ENCODE assay signal across 8 mouse cellular contexts in the genomic region with DNA sequence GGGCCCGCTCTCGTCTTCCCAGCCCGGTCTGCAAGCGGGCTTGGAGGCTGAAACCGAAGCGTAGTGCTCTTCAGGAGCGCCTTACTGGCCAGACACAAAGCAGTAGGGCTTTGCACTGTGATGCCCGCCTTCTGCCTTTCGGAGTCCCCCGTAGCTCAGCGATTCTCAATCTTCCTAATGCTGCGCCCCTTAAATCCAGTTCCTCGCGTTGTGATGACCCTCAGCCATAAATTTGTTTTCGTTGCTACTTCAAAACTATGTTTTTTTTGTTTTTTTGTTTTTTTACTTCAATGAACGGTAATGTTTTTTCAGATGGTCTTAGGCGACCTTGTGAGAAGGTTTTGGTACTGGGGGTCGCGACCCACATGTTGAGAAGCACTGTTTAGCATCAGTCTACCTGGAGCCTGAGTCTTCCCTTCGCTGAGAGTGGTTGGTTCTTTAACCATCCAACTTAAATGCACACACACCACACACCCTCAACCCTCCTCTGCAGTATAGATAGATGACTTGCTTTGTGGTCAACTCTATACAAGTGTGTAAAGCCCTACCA. TPM values are rescaled to one million over a fixed set of nuclear protein-coding genes. Genes with fewer than 3 reads are reported as not detected.
DNase-seq lines count a peak whose midpoint lies in the region; ATAC-seq and TF ChIP-seq lines count a peak whose summit lies in the region.

No protein-coding gene starts in this region.

- H3K79me2 ChIP-seq in C2C12 (ENCODE audit: control insufficient read depth, insufficient read depth) = peaks cover 56% of the 10 kb centered on the region

- no peaks in the 10 kb centered on the region for H3K27me3 ChIP-seq in C2C12 (ENCODE audit: control insufficient read depth, insufficient read depth, insufficient read length)
- H3K27me3 ChIP-seq in forebrain, embryonic 15.5 days = no peaks in the 10 kb centered on the region
- H3K27me3 ChIP-seq in liver, embryonic 16.5 days (ENCODE audit: control insufficient read depth, insufficient read depth, low read depth, low read length) = no peaks in the 10 kb centered on the region; the same call in 1 of the 2 replicates

- no peaks in the 10 kb centered on the region for H3K9me3 ChIP-seq in forebrain, embryonic 15.5 days
- H3K9me3 ChIP-seq in liver, embryonic 16.5 days (replicated peaks; ENCODE audit: control insufficient read depth, low read length) = no peaks in the 10 kb centered on the region

- TF ChIP-seq CTCF in C2C12 (IDR thresholded peaks at IDR 0.05; ENCODE audit: control insufficient read depth, insufficient read depth, insufficient read length) = no peak

- under 1% methylated on average over 20 of the region's 20 CpGs for WGBS in forebrain, embryonic 15.5 days
- WGBS in liver, embryonic 16.5 days (ENCODE audit: insufficient replicate concordance) = under 1% methylated on average over 20 of the region's 20 CpGs

- H3K36me3 ChIP-seq in C2C12 (ENCODE audit: control insufficient read depth, insufficient read depth) = peaks cover 18% of the 10 kb centered on the region
- H3K36me3 ChIP-seq in forebrain, embryonic 15.5 days = no peaks in the 10 kb centered on the region
- peaks cover 8% of the 10 kb centered on the region for H3K36me3 ChIP-seq in liver, embryonic 16.5 days (ENCODE audit: control insufficient read depth, insufficient read depth)

- peak; percentile 30; the same call in 1 of the 2 replicates for ATAC-seq in forebrain, embryonic 15.5 days (replicated peaks)
- peak; percentile 8; the same call in 1 of the 2 replicates for ATAC-seq in liver, embryonic 16.5 days (ENCODE audit: low read depth)

- peak overlapping the region; percentile 83 for H3K9ac ChIP-seq in forebrain, embryonic 15.5 days (replicated peaks)
- peak overlapping the region; percentile 89 for H3K9ac ChIP-seq in liver, embryonic 16.5 days (ENCODE audit: low read depth, low read length)

- peak overlapping the region; percentile 98 for H3K4me3 ChIP-seq in C2C12 (ENCODE audit: insufficient read depth, poor library complexity, severe bottlenecking)
- H3K4me3 ChIP-seq in forebrain, embryonic 15.5 days = peak overlapping the region; percentile 70
- H3K4me3 ChIP-seq in liver, embryonic 16.5 days (ENCODE audit: low read depth, low read length) = peak overlapping the region; percentile 95

- peak overlapping the region; percentile 84 for H3K27ac ChIP-seq in forebrain, embryonic 15.5 days (replicated peaks)
- peak overlapping the region; percentile 71 for H3K27ac ChIP-seq in liver, embryonic 16.5 days (ENCODE audit: low read length)

- peaks cover 55% of the 10 kb centered on the region for H3K79me3 ChIP-seq in C2C12 (ENCODE audit: low read depth)

- peaks cover 17% of the 10 kb centered on the region for H3K4me1 ChIP-seq in forebrain, embryonic 15.5 days
- peaks cover 17% of the 10 kb centered on the region for H3K4me1 ChIP-seq in liver, embryonic 16.5 days (ENCODE audit: control insufficient read depth, low read depth, low read length)

- DNase-seq in embryo, embryonic 10 days (ENCODE audit: low spot score) = peak; percentile 26
- DNase-seq in embryo, embryonic 9.5 days (ENCODE audit: extremely low spot score) = no peak
- DNase-seq in adrenal gland, adult 2 months = no peak
- DNase-seq in thymus, postnatal 25 days = no peak
- no peak for DNase-seq in spleen, postnatal 14 days (ENCODE audit: low spot score in 2 of 2)

- H3K4me2 ChIP-seq in forebrain, embryonic 15.5 days (replicated peaks) = peak overlapping the region; percentile 82
- H3K4me2 ChIP-seq in liver, embryonic 16.5 days (ENCODE audit: low read depth, low read length) = peak overlapping the region; percentile 69

- peak overlapping the region; percentile 72 for H3ac ChIP-seq in C2C12 (ENCODE audit: control insufficient read depth, insufficient read length, low read depth)

TF ChIP-seq in C2C12, 6 proteins besides CTCF, POLR2A, EP300 and RAD21:
- TF ChIP-seq MYOG (IDR thresholded peaks at IDR 0.05; ENCODE audit: control insufficient read depth, extremely low read depth, insufficient read length) = no peak
- TF ChIP-seq USF1 (IDR thresholded peaks at IDR 0.05; ENCODE audit: low read depth) = no peak
- TF ChIP-seq MYOD1 (IDR thresholded peaks at IDR 0.05; ENCODE audit: control insufficient read depth, insufficient read length, low read depth) = no peak
- no peak for TF ChIP-seq FOSL1 (IDR thresholded peaks at IDR 0.05; ENCODE audit: insufficient read depth, low read length, poor library complexity, severe bottlenecking)
- TF ChIP-seq CEBPB (IDR thresholded peaks at IDR 0.05; ENCODE audit: low read depth) = no peak
- no peak for TF ChIP-seq MAX (IDR thresholded peaks at IDR 0.05)
TF ChIP-seq in C2C12: peak in this region for 0.

RNA-seq across cellular contexts. Expression of a gene that starts 15.2 kb away (rescaled TPM):
- 312 TPM for polyA plus RNA-seq in C2C12 (2012; fragmentation: generic; extraction: Trizol)
- polyA plus RNA-seq in forebrain, embryonic 15.5 days (2015; fragmentation: Nextera tagmentation; extraction: Ambion mirVana) = 445 and 446 TPM in 2 replicates
- 163 and 178 TPM in 2 replicates for polyA plus RNA-seq in liver, embryonic 16.5 days (2015; fragmentation: Nextera tagmentation; extraction: Ambion mirVana)
- total RNA-seq in adrenal gland, adult 2 months (2021) = 100 to 1,000 TPM; 208 to 242 TPM
- 12.5 and 14.8 TPM in 2 replicates for polyA plus RNA-seq in adrenal gland, adult 2 months (2012; rRNA removed)

Comparison
In these comparisons a context has a peak if more than half of its experiments do, and no peak if none do; other contexts are left out.
1. RNA of a gene that starts 15.2 kb away (polyA plus RNA-seq): 445 to 446 TPM in forebrain, embryonic 15.5 days, 312 TPM in C2C12 (single experiment) and 163 to 178 TPM in liver, embryonic 16.5 days; 12.5 to 14.8 TPM in adrenal gland, adult 2 months; every median in the first group is over 10 times any median in the second.
2. Peak in every context shown above with its lines, with median percentiles within 50 percentile points of each other: H3K4me3 ChIP-seq.